Mouse (Mus musculus): ENCODE data around the gene Larp7. TPM values are rescaled to one million over a fixed set of nuclear protein-coding genes. Genes with fewer than 3 reads are reported as not detected.

Larp7 gene
- polyA plus RNA-seq, 1 experiment: 13.1 TPM

DNA sequence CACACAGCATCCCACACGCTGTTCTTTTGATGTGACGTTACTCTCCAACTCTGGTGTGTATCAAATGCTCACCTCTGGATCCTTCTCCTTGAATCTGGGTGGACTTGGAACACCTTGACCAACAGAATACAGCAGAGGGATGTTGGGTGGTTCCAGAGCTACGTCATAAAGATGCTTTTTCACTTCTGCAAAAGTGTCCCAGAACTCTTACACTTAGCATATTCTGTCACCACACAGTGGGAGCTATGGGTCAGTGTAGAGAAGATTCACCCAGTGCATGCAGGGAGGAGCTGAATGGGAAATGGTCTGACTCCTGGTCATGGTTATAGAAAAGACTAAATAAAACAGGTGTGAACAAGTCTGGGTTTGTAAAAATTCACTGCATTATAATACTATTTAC, 60.5 kb downstream of the Larp7 start:
- Histone ChIP-seq H3K4me1 (ENCODE audit: control insufficient read depth, insufficient read depth, low read length) (peaks cover 2% of the 10 kb centered on the region; the same call in 1 of the 2 replicates), H3K4me3 (ENCODE audit: insufficient read depth, low read length) (no peak overlapping the region), H3K27ac (ENCODE audit: insufficient read depth, low read length) (no peak overlapping the region)
- TF ChIP-seq POLR2A (IDR thresholded peaks at IDR 0.05; ENCODE audit: extremely low read depth, insufficient read depth, low read length) (no peak), CTCF (IDR thresholded peaks at IDR 0.05; ENCODE audit: extremely low read depth, insufficient read depth, low read length) (no peak)

GRCm38 (mm10) chr3:127487302-127487701, 65.8 kb downstream of the Larp7 start:
- no peak for TF ChIP-seq CTCF (IDR thresholded peaks at IDR 0.05; ENCODE audit: extremely low read depth, insufficient read depth, low read length)
- TF ChIP-seq POLR2A (IDR thresholded peaks at IDR 0.05; ENCODE audit: extremely low read depth, insufficient read depth, low read length): no peak
- H3K4me1 ChIP-seq (ENCODE audit: control insufficient read depth, insufficient read depth, low read length): peaks cover 2% of the 10 kb centered on the region; the same call in 1 of the 2 replicates
- H3K4me3 ChIP-seq (ENCODE audit: insufficient read depth, low read length): no peak overlapping the region
- H3K27ac ChIP-seq (ENCODE audit: insufficient read depth, low read length): no peak overlapping the region

Other genes with a start within 250 kb of the Larp7 start
- 348 and 352 TPM in 2 replicates for gene Ank2, start 54.0 kb downstream of the Larp7 start, polyA plus RNA-seq (2012; rRNA removed)
- 6.3 and 6.8 TPM in 2 replicates for gene Zgrf1, start 140 bp upstream of the Larp7 start, polyA plus RNA-seq (2012; rRNA removed)
- gene Neurog2, start 79.8 kb upstream of the Larp7 start, polyA plus RNA-seq (2012; rRNA removed): 1.4 TPM in 2 replicates
- gene Alpk1, start 227.2 kb upstream of the Larp7 start, polyA plus RNA-seq (2012; rRNA removed): 4.3 and 4.5 TPM in 2 replicates
- 7.7 and 9.1 TPM in 2 replicates for gene Tifa, start 236.5 kb upstream of the Larp7 start, polyA plus RNA-seq (2012; rRNA removed)